Mouse (Mus musculus) midbrain, embryonic 16.5 days (tissue): ENCODE results near the gene Pdlim7. TPM values are rescaled to one million over a fixed set of nuclear protein-coding genes. Genes with fewer than 3 reads are reported as not detected.

Experiments used
- ATAC-seq: fragments of 200-750 bp; cut with Nextera tagmentation; 2 replicates; pipeline ENCODE4 v1.8.0; 2017; ENCODE audit warnings: moderate TSS enrichment
- H3K27ac ChIP-seq: fragments of 300-500 bp; sonication (generic); 2 replicates; pipeline ENCODE4 v1.5.1; 2014; ENCODE audit warnings: mild to moderate bottlenecking, low read length, mixed read lengths
- H3K27me3 ChIP-seq: fragments of 300-500 bp; sonication (generic); 2 replicates; pipeline ENCODE4 v1.6.1; 2014; ENCODE audit warnings: low read depth, low read length, mixed read lengths; ENCODE audit not compliant: control insufficient read depth, insufficient read depth
- H3K36me3 ChIP-seq: fragments of 300-500 bp; sonication (generic); 2 replicates; pipeline ENCODE4 v1.6.1; 2014; ENCODE audit warnings: mild to moderate bottlenecking, low read length, moderate library complexity, mixed read lengths; ENCODE audit not compliant: control insufficient read depth, insufficient read depth
- H3K4me1 ChIP-seq: fragments of 300-500 bp; sonication (generic); 2 replicates; pipeline ENCODE4 v1.6.1; 2014; ENCODE audit warnings: mild to moderate bottlenecking, low read length, mixed read lengths; ENCODE audit not compliant: control insufficient read depth, insufficient read depth
- H3K4me2 ChIP-seq: fragments of 300-500 bp; sonication (generic); 2 replicates; pipeline ENCODE4 v1.6.1; 2014; ENCODE audit warnings: mild to moderate bottlenecking, low read length, mixed read lengths
- H3K4me3 ChIP-seq: fragments of 300-500 bp; sonication (generic); 2 replicates; pipeline ENCODE4 v1.5.1; 2014; ENCODE audit warnings: low read depth, mild to moderate bottlenecking, low read length, moderate library complexity, mixed read lengths
- H3K9ac ChIP-seq: fragments of 300-500 bp; sonication (generic); 2 replicates; pipeline ENCODE4 v1.6.1; 2014; ENCODE audit warnings: low read depth, low read length, mixed read lengths
- H3K9me3 ChIP-seq: fragments of 300-500 bp; sonication (generic); replicated peaks from 2 replicates; pipeline ENCODE4 v1.6.1; 2014; ENCODE audit warnings: mild to moderate bottlenecking, low read length, mixed read lengths; ENCODE audit not compliant: control insufficient read depth, poor library complexity, severe bottlenecking
- WGBS: fragments of 180-500 bp; shearing (Covaris S2); extraction: QIAGEN DNeasy Blood & Tissue Kit; methylation state at CpG from one replicate; pipeline ENCODE4 v1.1.7; 2014; 5-methylcytosine and 5-hydroxymethylcytosine counted together
- polyA plus RNA-seq: library from polyadenylated mRNA; unstranded; fragments of >200 nt; fragmentation: Nextera tagmentation; extraction: Ambion mirVana; gene quantifications from 2 replicates; pipeline ENCODE4 v1.2.1, GENCODE M21; 2015

Gene Pdlim7
- 156 and 158 TPM in 2 replicates for polyA plus RNA-seq

- peak within 1 kb of the TSS; percentile 90 for H3K9ac ChIP-seq
- H3K4me1 ChIP-seq, result peaks cover 27% of the 10 kb centered on the region
- peaks cover 9% of the 10 kb centered on the region for H3K36me3 ChIP-seq
- WGBS, result under 1% methylated on average over 53 of the region's 55 CpGs
- peak within 1 kb of the TSS; percentile 84 for H3K27ac ChIP-seq
- H3K4me3 ChIP-seq, result peak within 1 kb of the TSS; percentile 86
- peak; percentile 84 for ATAC-seq
- peak within 1 kb of the TSS; percentile 90 for H3K4me2 ChIP-seq
- no peaks in the 10 kb centered on the region for H3K27me3 ChIP-seq
- H3K9me3 ChIP-seq, result no peaks in the 10 kb centered on the region
Measured at GRCm38 (mm10) chr13:55513111-55513748, at the start of gene Pdlim7. TSS of gene Pdlim7 (minus strand) at chr13:55513676.

DNA sequence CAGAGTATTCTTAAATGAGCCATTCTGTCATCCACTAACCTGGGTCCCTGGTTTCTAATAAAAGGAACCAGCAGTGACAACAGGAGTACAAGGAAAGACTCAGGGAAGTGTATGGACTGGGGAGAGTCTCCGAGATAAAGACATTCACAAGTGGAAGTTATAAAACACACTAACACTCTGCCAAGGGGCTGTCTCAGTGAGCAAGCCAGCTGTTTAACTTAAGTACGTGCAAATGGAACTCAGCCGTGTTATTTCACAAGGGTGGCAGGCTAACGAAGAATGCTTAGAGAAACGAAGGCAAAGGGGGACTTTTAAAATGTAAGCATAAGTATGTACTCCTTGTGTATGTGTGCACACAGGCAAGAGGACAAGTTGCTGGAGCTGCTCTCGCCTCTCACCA lies 44.0 kb upstream of the Pdlim7 start:
- Histone ChIP-seq H3K36me3 (peaks cover 14% of the 10 kb centered on the region), H3K9me3 (no peaks in the 10 kb centered on the region), H3K27ac (no peak overlapping the region), H3K9ac (no peak overlapping the region), H3K4me3 (no peak overlapping the region), H3K4me2 (no peak overlapping the region), H3K4me1 (no peaks in the 10 kb centered on the region), H3K27me3 (no peaks in the 10 kb centered on the region)
- no peak for ATAC-seq
- 92% methylated on average over 6 of the region's 6 CpGs for WGBS

GRCm38 (mm10) chr13:55555921-55556320 lies 42.4 kb upstream of the Pdlim7 start:
- H3K4me2 ChIP-seq, result no peak overlapping the region
- whole genome bisulfite sequencing, result 95% methylated on average over 9 of the region's 9 CpGs
- no peak for ATAC-seq
- no peaks in the 10 kb centered on the region for H3K9me3 ChIP-seq
- H3K9ac ChIP-seq, result no peak overlapping the region
- no peak overlapping the region for H3K4me3 ChIP-seq
- peaks cover 14% of the 10 kb centered on the region for H3K36me3 ChIP-seq
- no peaks in the 10 kb centered on the region for H3K27me3 ChIP-seq
- H3K4me1 ChIP-seq, result no peaks in the 10 kb centered on the region
- no peak overlapping the region for H3K27ac ChIP-seq

GRCm38 (mm10) chr13:55549061-55549460 lies 35.6 kb upstream of the Pdlim7 start:
- Histone ChIP-seq H3K4me3 (no peak overlapping the region), H3K9ac (no peak overlapping the region), H3K27ac (no peak overlapping the region), H3K9me3 (no peaks in the 10 kb centered on the region), H3K36me3 (peaks cover 12% of the 10 kb centered on the region; the same call in 1 of the 2 replicates), H3K4me2 (no peak overlapping the region), H3K4me1 (no peaks in the 10 kb centered on the region), H3K27me3 (no peaks in the 10 kb centered on the region)
- WGBS, result 86% methylated on average over 15 of the region's 15 CpGs
- ATAC-seq, result no peak

GRCm38 (mm10) chr13:55548426-55548825 lies 35.0 kb upstream of the Pdlim7 start:
- no peak overlapping the region for H3K9ac ChIP-seq
- no peaks in the 10 kb centered on the region for H3K4me1 ChIP-seq
- 98% methylated on average over 5 of the region's 5 CpGs for WGBS
- peaks cover 11% of the 10 kb centered on the region; the same call in 1 of the 2 replicates for H3K36me3 ChIP-seq
- H3K4me2 ChIP-seq, result no peak overlapping the region
- no peak overlapping the region for H3K4me3 ChIP-seq
- ATAC-seq, result no peak
- H3K9me3 ChIP-seq, result no peaks in the 10 kb centered on the region
- H3K27ac ChIP-seq, result no peak overlapping the region
- H3K27me3 ChIP-seq, result no peaks in the 10 kb centered on the region

DNA sequence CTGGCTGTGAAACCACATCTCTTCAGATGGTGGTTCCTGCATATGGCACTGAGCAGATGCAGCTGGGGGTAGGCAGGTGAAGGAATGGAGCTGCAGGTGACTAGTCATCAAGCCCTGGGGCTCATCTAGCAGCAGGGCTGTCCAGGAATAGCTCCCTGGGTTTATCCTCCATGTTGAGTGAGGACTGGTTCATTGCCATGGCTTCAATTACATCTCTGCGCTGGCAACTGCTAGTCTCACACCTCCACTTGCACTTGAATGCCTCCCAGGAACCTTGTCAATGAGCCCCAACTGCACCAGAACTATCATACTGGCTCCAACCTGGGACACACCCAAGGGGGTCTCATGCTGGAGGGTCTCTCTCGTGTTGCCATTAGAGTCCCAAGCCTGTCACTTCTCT lies 34.4 kb upstream of the Pdlim7 start:
- no peak for ATAC-seq
- H3K36me3 ChIP-seq, result peaks cover 14% of the 10 kb centered on the region
- WGBS, result 98% methylated on average over 2 of the region's 2 CpGs

DNA sequence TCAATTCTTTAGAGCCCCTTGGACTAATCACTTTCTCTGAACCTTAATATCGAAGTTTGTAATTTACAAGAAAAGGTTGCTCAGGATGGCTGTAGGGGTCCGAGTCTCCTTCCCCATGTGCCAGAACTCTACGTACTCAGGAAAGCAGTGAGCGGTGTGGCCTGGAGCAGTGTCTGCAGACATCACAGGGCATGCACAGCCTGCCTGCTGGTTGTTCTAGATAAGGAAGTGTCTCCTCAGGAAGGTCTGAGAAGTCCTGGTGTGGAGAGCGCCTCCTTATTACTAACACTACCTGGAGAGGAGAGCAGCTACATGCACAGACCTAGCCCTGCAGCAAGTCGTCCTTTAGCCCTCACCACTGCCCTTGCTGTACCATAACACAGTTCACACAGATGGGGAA lies 31.3 kb upstream of the Pdlim7 start:
- H3K27ac ChIP-seq, result no peak overlapping the region
- H3K4me3 ChIP-seq, result no peak overlapping the region
- no peaks in the 10 kb centered on the region for H3K27me3 ChIP-seq
- H3K9me3 ChIP-seq, result no peaks in the 10 kb centered on the region
- no peaks in the 10 kb centered on the region for H3K4me1 ChIP-seq
- no peak overlapping the region for H3K4me2 ChIP-seq
- ATAC-seq, result no peak
- H3K36me3 ChIP-seq, result peaks cover 33% of the 10 kb centered on the region
- H3K9ac ChIP-seq, result no peak overlapping the region
- WGBS, result 89% methylated on average over 6 of the region's 6 CpGs

More for the DNA sequence above, 34.4 kb upstream of the Pdlim7 start:
- H3K9ac ChIP-seq, result no peak overlapping the region
- no peak overlapping the region for H3K27ac ChIP-seq
- no peaks in the 10 kb centered on the region for H3K4me1 ChIP-seq
- no peaks in the 10 kb centered on the region for H3K9me3 ChIP-seq
- no peak overlapping the region for H3K4me2 ChIP-seq
- H3K27me3 ChIP-seq, result no peaks in the 10 kb centered on the region
- no peak overlapping the region for H3K4me3 ChIP-seq

DNA sequence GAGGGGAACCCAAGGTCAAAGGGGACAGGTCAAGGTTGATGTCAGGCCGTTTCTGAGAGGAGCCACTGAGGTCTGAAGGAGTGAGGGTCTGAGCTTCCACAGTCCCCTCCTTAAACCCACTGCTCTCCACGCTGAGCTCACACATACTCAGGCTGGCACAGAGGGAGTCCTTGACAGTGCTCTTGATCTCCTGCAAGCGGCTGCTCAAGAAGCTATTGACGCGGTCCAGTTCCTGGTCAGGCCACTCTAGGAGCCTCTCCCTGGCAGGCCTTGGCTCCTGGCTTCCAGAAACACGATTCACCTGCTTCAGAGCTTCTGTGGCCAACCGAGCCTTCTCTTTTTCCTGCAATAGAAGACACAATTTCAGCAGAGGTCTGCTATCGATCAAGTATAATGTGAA lies 30.0 kb upstream of the Pdlim7 start:
- H3K36me3 ChIP-seq, result peaks cover 39% of the 10 kb centered on the region
- ATAC-seq, result no peak

GRCm38 (mm10) chr13:55542891-55543290 lies 29.4 kb upstream of the Pdlim7 start:
- no peaks in the 10 kb centered on the region for H3K4me1 ChIP-seq
- 92% methylated on average over 4 of the region's 4 CpGs for WGBS
- peaks cover 38% of the 10 kb centered on the region for H3K36me3 ChIP-seq
- no peak overlapping the region for H3K4me2 ChIP-seq
- no peaks in the 10 kb centered on the region for H3K9me3 ChIP-seq
- no peak overlapping the region for H3K27ac ChIP-seq
- no peak overlapping the region for H3K4me3 ChIP-seq
- ATAC-seq, result no peak
- H3K9ac ChIP-seq, result no peak overlapping the region
- no peaks in the 10 kb centered on the region for H3K27me3 ChIP-seq

More for the DNA sequence above, 30.0 kb upstream of the Pdlim7 start:
- Histone ChIP-seq H3K4me1 (no peaks in the 10 kb centered on the region), H3K9me3 (no peaks in the 10 kb centered on the region), H3K9ac (no peak overlapping the region), H3K4me3 (no peak overlapping the region), H3K27ac (no peak overlapping the region), H3K4me2 (no peak overlapping the region), H3K27me3 (no peaks in the 10 kb centered on the region)
- WGBS, result 90% methylated on average over 8 of the region's 8 CpGs
